ENCODE assay signal across 9 mouse cellular contexts in genomic region chr5:100249757-100250156, GRCm38 (mm10).
A peak's percentile ranks its signal among the peaks of the same experiment; 100 is the strongest.
DNase-seq lines count a peak whose midpoint lies in the region; ATAC-seq lines count a peak whose summit lies in the region.
"Had no signal": no experiment of that assay in that cellular context is flagged by ENCODE, and none has a peak within 500 bp of the region (broad histone marks: within the 10 kb centered on the region; RNA-seq: fewer than 3 reads in every experiment).

No protein-coding gene starts in this region.

- no peak overlapping the region for H3K27ac ChIP-seq in kidney, embryonic 14.5 days (ENCODE audit: low read depth, low read length)

- H3K4me1 ChIP-seq in kidney, embryonic 14.5 days (ENCODE audit: control insufficient read depth, insufficient read depth, low read length) = no peaks in the 10 kb centered on the region

- peak; percentile 53 for DNase-seq in kidney, adult 9 months
- DNase-seq in ES-CJ7 (ENCODE audit: low read depth, low spot score) = peak; percentile 48
- DNase-seq in c-Kit-positive CD71-positive TER-119-positive erythroid progenitor cells, embryonic 14.5 days (ENCODE audit: low spot score) = peak; percentile 29
- DNase-seq in yolk sac, embryonic 10.5 days (ENCODE audit: low spot score) = no peak
- no peak for DNase-seq in left cerebral cortex, adult 9 months (ENCODE audit: low spot score in 2 of 2)
- no peak for DNase-seq in gastrocnemius, postnatal 10 days

- H3K9me3 ChIP-seq in kidney, embryonic 14.5 days (ENCODE audit: control insufficient read depth, low read length) = no peaks in the 10 kb centered on the region

- H3K27me3 ChIP-seq in kidney, embryonic 14.5 days (ENCODE audit: control insufficient read depth, insufficient read depth, low read length) = no peaks in the 10 kb centered on the region

- no peak overlapping the region for H3K4me3 ChIP-seq in kidney, embryonic 14.5 days (ENCODE audit: low read length)

- WGBS in kidney, embryonic 14.5 days = 59% methylated on average over 3 of the region's 3 CpGs

- H3K4me2 ChIP-seq in kidney, embryonic 14.5 days (replicated peaks; ENCODE audit: low read depth, low read length) = no peak overlapping the region

- H3K9ac ChIP-seq in kidney, embryonic 14.5 days (ENCODE audit: low read depth, low read length) = no peak overlapping the region

- no peak for ATAC-seq in kidney, embryonic 14.5 days (ENCODE audit: low FRiP score, low TSS enrichment)
- peak; percentile 78 for ATAC-seq in megakaryocyte progenitor cell, adult 5-6 weeks (replicated peaks; ENCODE audit: poor library complexity)
- ATAC-seq: hindbrain, embryonic 16.5 days had no signal

- H3K36me3 ChIP-seq in kidney, embryonic 14.5 days (ENCODE audit: control insufficient read depth, insufficient read depth, low read length) = no peaks in the 10 kb centered on the region

Comparison
In these comparisons a context has a peak if more than half of its experiments do, and no peak if none do; other contexts are left out.
1. DNase-seq: peak in kidney, adult 9 months (single experiment), ES-CJ7 (single experiment) and c-Kit-positive CD71-positive TER-119-positive erythroid progenitor cells, embryonic 14.5 days (single experiment); none in yolk sac, embryonic 10.5 days (single experiment), left cerebral cortex, adult 9 months (0 of 2) and gastrocnemius, postnatal 10 days (single experiment).